Mouse (Mus musculus): ENCODE results near the gene Nyap2. TPM values are rescaled to one million over a fixed set of nuclear protein-coding genes. Genes with fewer than 3 reads are reported as not detected.
A peak's percentile ranks its signal among the peaks of the same experiment; 100 is the strongest.

Nyap2 gene
- polyA plus RNA-seq, 1 experiment from 2014 or later: 0.41 TPM

DNA sequence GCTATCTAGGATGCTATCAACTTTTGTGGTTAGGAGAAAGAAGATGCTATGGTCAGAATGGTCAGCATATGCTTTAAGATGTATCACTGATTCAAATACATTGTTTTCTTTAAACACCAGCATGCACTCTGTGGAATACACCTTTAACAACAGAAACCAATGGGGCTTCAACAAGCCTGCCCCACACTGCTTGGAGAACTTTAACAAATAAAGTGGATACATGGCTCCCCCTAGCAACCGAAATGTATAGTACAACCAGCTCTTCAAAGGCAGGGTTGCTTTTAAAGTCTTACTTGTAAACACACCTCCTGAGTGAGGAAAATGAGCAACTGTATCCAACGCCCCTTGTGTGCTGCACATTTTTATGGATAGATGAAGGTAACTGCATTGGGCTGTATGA is 224.9 kb downstream of the Nyap2 start:
- no peak overlapping the region for H3K4me3 ChIP-seq (ENCODE audit: low read depth, low read length)
- H3K4me1 ChIP-seq (replicated peaks; ENCODE audit: control insufficient read depth, insufficient read depth, low read length): no peaks in the 10 kb centered on the region
- H3K36me3 ChIP-seq (ENCODE audit: control insufficient read depth, insufficient read depth, low read length): no peaks in the 10 kb centered on the region
- no peak overlapping the region for H3K4me2 ChIP-seq (ENCODE audit: low read length)
- no peak overlapping the region for H3K9ac ChIP-seq (ENCODE audit: low read length)
- WGBS: 3% methylated on average over 2 of the region's 2 CpGs
- ATAC-seq (replicated peaks; ENCODE audit: low FRiP score, low TSS enrichment, low read depth) (no peak), DNase-seq (ENCODE audit: low spot score) (peak; percentile 54)
- H3K27ac ChIP-seq (ENCODE audit: low read depth): no peak overlapping the region
- no peaks in the 10 kb centered on the region for H3K27me3 ChIP-seq (replicated peaks; ENCODE audit: control insufficient read depth, insufficient read depth, low read length)
- no peaks in the 10 kb centered on the region for H3K9me3 ChIP-seq (ENCODE audit: control insufficient read depth, low read length)

GRCm38 (mm10) chr1:81303389-81303788 is 226.6 kb downstream of the Nyap2 start:
- H3K4me2 ChIP-seq (ENCODE audit: low read length): no peak overlapping the region
- no peaks in the 10 kb centered on the region for H3K36me3 ChIP-seq (ENCODE audit: control insufficient read depth, insufficient read depth, low read length)
- H3K4me1 ChIP-seq (replicated peaks; ENCODE audit: control insufficient read depth, insufficient read depth, low read length): no peaks in the 10 kb centered on the region
- no peak overlapping the region for H3K4me3 ChIP-seq (ENCODE audit: low read depth, low read length)
- 0 out of 2 replicates have a peak, but pooled peaks cover 4% of the 10 kb centered on the region for H3K27me3 ChIP-seq (replicated peaks; ENCODE audit: control insufficient read depth, insufficient read depth, low read length)
- DNase-seq (ENCODE audit: low spot score) (no peak), ATAC-seq (replicated peaks; ENCODE audit: low FRiP score, low TSS enrichment, low read depth) (no peak)
- no peaks in the 10 kb centered on the region for H3K9me3 ChIP-seq (ENCODE audit: control insufficient read depth, low read length)
- WGBS: 56% methylated on average over 3 of the region's 3 CpGs
- H3K9ac ChIP-seq (ENCODE audit: low read length): no peak overlapping the region
- H3K27ac ChIP-seq (ENCODE audit: low read depth): no peak overlapping the region

DNA sequence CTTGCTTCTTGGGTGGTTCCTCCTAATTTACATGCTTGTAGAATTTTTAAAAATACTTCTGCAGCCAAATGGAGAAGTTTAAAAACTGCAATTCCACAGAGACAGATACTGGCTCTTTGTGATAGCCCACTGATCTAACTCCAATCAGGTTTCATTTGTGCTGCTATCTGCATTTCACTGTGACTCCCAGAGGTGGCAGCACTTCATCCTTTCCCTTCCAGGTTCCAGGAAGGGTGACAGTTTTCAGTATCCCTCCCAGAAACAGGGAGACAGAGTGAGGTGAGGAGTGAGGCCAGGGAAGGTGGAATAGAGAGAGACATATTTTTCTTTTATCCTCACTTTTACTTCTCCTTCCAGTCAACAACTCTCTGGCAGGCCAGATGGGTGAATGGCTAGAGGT is 230.7 kb downstream of the Nyap2 start:
- no peak overlapping the region for H3K4me3 ChIP-seq (ENCODE audit: low read depth, low read length)
- no peaks in the 10 kb centered on the region for H3K36me3 ChIP-seq (ENCODE audit: control insufficient read depth, insufficient read depth, low read length)
- DNase-seq (ENCODE audit: low spot score) (no peak), ATAC-seq (replicated peaks; ENCODE audit: low FRiP score, low TSS enrichment, low read depth) (no peak)
- H3K9ac ChIP-seq (ENCODE audit: low read length): no peak overlapping the region
- no peaks in the 10 kb centered on the region for H3K4me1 ChIP-seq (replicated peaks; ENCODE audit: control insufficient read depth, insufficient read depth, low read length)
- H3K27ac ChIP-seq (ENCODE audit: low read depth): no peak overlapping the region
- H3K9me3 ChIP-seq (ENCODE audit: control insufficient read depth, low read length): no peaks in the 10 kb centered on the region
- no peak overlapping the region for H3K4me2 ChIP-seq (ENCODE audit: low read length)
- 0 out of 2 replicates have a peak, but pooled peaks cover 4% of the 10 kb centered on the region for H3K27me3 ChIP-seq (replicated peaks; ENCODE audit: control insufficient read depth, insufficient read depth, low read length)

- ATAC-seq (replicated peaks; ENCODE audit: low FRiP score, low TSS enrichment, low read depth) (no peak), DNase-seq (ENCODE audit: low spot score) (no peak)
- no peak overlapping the region for H3K27ac ChIP-seq (ENCODE audit: low read depth)
- no peaks in the 10 kb centered on the region for H3K4me1 ChIP-seq (replicated peaks; ENCODE audit: control insufficient read depth, insufficient read depth, low read length)
- H3K27me3 ChIP-seq (replicated peaks; ENCODE audit: control insufficient read depth, insufficient read depth, low read length): 0 out of 2 replicates have a peak, but pooled peaks cover 4% of the 10 kb centered on the region
- H3K9me3 ChIP-seq (ENCODE audit: control insufficient read depth, low read length): no peaks in the 10 kb centered on the region
- H3K4me3 ChIP-seq (ENCODE audit: low read depth, low read length): no peak overlapping the region
- no peak overlapping the region for H3K9ac ChIP-seq (ENCODE audit: low read length)
- WGBS: 63% methylated on average over 2 of the region's 2 CpGs
- no peaks in the 10 kb centered on the region for H3K36me3 ChIP-seq (ENCODE audit: control insufficient read depth, insufficient read depth, low read length)
- H3K4me2 ChIP-seq (ENCODE audit: low read length): no peak overlapping the region
Measured at GRCm38 (mm10) chr1:81307934-81308333, 231.2 kb downstream of the Nyap2 start.

GRCm38 (mm10) chr1:81310087-81310626 is 233.4 kb downstream of the Nyap2 start:
- Histone ChIP-seq H3K4me3 (ENCODE audit: low read depth, low read length) (no peak overlapping the region), H3K36me3 (ENCODE audit: control insufficient read depth, insufficient read depth, low read length) (no peaks in the 10 kb centered on the region), H3K9me3 (ENCODE audit: control insufficient read depth, low read length) (no peaks in the 10 kb centered on the region), H3K9ac (ENCODE audit: low read length) (no peak overlapping the region), H3K27me3 (replicated peaks; ENCODE audit: control insufficient read depth, insufficient read depth, low read length) (0 out of 2 replicates have a peak, but pooled peaks cover 4% of the 10 kb centered on the region), H3K4me1 (replicated peaks; ENCODE audit: control insufficient read depth, insufficient read depth, low read length) (no peaks in the 10 kb centered on the region), H3K4me2 (ENCODE audit: low read length) (no peak overlapping the region), H3K27ac (ENCODE audit: low read depth) (no peak overlapping the region)
- DNase-seq (ENCODE audit: low spot score) (peak; percentile 80), ATAC-seq (replicated peaks; ENCODE audit: low FRiP score, low TSS enrichment, low read depth) (no peak)
- whole genome bisulfite sequencing: 0% methylated on average over 1 of the region's 1 CpGs

DNA sequence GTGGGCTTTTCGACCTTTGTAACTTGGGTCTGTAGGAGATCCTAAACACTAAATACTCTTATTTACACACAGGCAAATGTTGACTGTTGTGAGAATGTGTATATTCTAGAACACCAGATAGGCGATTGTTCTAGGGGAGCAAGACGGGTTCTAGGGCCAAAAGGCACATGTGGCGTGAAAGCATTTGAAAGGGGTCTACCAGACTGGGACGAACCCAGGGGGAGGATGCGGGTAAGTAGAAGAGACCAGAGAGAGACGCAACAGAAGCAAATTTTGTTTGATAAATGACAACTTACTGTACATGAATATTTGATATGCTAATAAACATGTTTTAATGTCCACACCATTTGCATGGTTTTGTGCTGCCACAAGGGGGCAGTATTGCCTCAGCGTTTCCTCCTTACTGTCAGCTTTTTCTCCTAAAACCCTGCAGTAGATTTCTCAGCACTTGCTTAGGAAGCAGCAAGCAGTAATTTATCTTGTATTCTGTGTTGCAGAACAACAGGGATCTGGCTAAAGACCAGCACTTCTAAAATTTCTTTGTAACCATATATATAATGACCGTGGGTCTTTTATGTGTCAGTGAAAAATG is 239.7 kb downstream of the Nyap2 start:
- DNase-seq (ENCODE audit: low spot score) (peak; percentile 84), ATAC-seq (replicated peaks; ENCODE audit: low FRiP score, low TSS enrichment, low read depth) (no peak)
- Histone ChIP-seq H3K4me3 (ENCODE audit: low read depth, low read length) (no peak overlapping the region), H3K9me3 (ENCODE audit: control insufficient read depth, low read length) (0 out of 2 replicates have a peak, but pooled peaks cover 2% of the 10 kb centered on the region), H3K27me3 (replicated peaks; ENCODE audit: control insufficient read depth, insufficient read depth, low read length) (no peaks in the 10 kb centered on the region), H3K9ac (ENCODE audit: low read length) (no peak overlapping the region), H3K4me1 (replicated peaks; ENCODE audit: control insufficient read depth, insufficient read depth, low read length) (no peaks in the 10 kb centered on the region), H3K36me3 (ENCODE audit: control insufficient read depth, insufficient read depth, low read length) (no peaks in the 10 kb centered on the region), H3K4me2 (ENCODE audit: low read length) (no peak overlapping the region), H3K27ac (ENCODE audit: low read depth) (no peak overlapping the region)
- 55% methylated on average over 9 of the region's 9 CpGs for WGBS

DNA sequence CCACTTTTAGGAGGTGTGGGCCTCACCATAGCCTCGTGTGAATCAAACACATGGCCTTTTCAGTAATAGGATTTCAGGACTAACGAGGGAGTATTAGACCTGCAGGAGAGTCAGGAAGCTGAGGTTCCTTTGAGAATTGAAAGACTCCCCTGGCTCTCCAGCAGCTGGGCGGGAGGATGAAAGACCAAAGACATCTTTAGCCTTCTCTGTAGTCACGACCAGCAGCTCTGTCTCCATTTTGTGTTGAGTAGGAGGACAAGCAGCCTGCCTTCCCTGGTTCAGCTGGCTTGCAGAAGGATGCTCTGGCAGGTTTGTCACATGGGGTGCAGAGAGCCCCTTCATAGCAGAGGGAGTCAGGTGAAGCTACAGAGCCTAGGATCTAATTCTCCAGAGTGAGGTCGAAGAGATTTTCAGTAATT is 240.3 kb downstream of the Nyap2 start:
- Histone ChIP-seq H3K9ac (ENCODE audit: low read length) (no peak overlapping the region), H3K36me3 (ENCODE audit: control insufficient read depth, insufficient read depth, low read length) (no peaks in the 10 kb centered on the region), H3K4me3 (ENCODE audit: low read depth, low read length) (no peak overlapping the region), H3K27ac (ENCODE audit: low read depth) (no peak overlapping the region), H3K9me3 (ENCODE audit: control insufficient read depth, low read length) (0 out of 2 replicates have a peak, but pooled peaks cover 2% of the 10 kb centered on the region), H3K4me2 (ENCODE audit: low read length) (no peak overlapping the region), H3K27me3 (replicated peaks; ENCODE audit: control insufficient read depth, insufficient read depth, low read length) (no peaks in the 10 kb centered on the region), H3K4me1 (replicated peaks; ENCODE audit: control insufficient read depth, insufficient read depth, low read length) (no peaks in the 10 kb centered on the region)
- ATAC-seq (replicated peaks; ENCODE audit: low FRiP score, low TSS enrichment, low read depth) (no peak), DNase-seq (ENCODE audit: low spot score) (no peak)
- WGBS: 47% methylated on average over 5 of the region's 5 CpGs

- no peak overlapping the region for H3K4me2 ChIP-seq (ENCODE audit: low read length)
- H3K27ac ChIP-seq (ENCODE audit: low read depth): no peak overlapping the region
- no peaks in the 10 kb centered on the region for H3K27me3 ChIP-seq (replicated peaks; ENCODE audit: control insufficient read depth, insufficient read depth, low read length)
- no peaks in the 10 kb centered on the region for H3K4me1 ChIP-seq (replicated peaks; ENCODE audit: control insufficient read depth, insufficient read depth, low read length)
- no peak overlapping the region for H3K9ac ChIP-seq (ENCODE audit: low read length)
- DNase-seq (ENCODE audit: low spot score) (no peak), ATAC-seq (replicated peaks; ENCODE audit: low FRiP score, low TSS enrichment, low read depth) (no peak)
- H3K9me3 ChIP-seq (ENCODE audit: control insufficient read depth, low read length): no peaks in the 10 kb centered on the region
- no peak overlapping the region for H3K4me3 ChIP-seq (ENCODE audit: low read depth, low read length)
- H3K36me3 ChIP-seq (ENCODE audit: control insufficient read depth, insufficient read depth, low read length): no peaks in the 10 kb centered on the region
- 13% methylated on average over 1 of the region's 1 CpGs for WGBS
Measured at GRCm38 (mm10) chr1:81387722-81388121, 311.0 kb downstream of the Nyap2 start.

Measured in intestine, embryonic 14.5 days (tissue).